Mouse (Mus musculus): ENCODE results near the gene Olfr44.

- TF ChIP-seq CTCF (IDR thresholded peaks at IDR 0.05; ENCODE audit: low read depth, low read length) = no peak
- no peak for TF ChIP-seq GATA1 (IDR thresholded peaks at IDR 0.05; ENCODE audit: borderline replicate concordance, low read length)
- TF ChIP-seq POLR2AphosphoS5 (IDR thresholded peaks at IDR 0.05; ENCODE audit: insufficient replicate concordance, low read depth, low read length) = no peak
Observed at GRCm38 (mm10) chr9:39471844-39472243, 22.0 kb downstream of the Olfr44 start, which contains the start of gene Olfr955.

All from G1E (cell line).